Mouse (Mus musculus): ENCODE measurements around the gene Stx1b. TPM values are rescaled to one million over a fixed set of nuclear protein-coding genes. Genes with fewer than 3 reads are reported as not detected.
"Not testable (repeated sequence)": the region's sequence is repeated elsewhere in the genome, so short reads cannot be mapped to it uniquely, and the experiment has no call there.

Stx1b gene
- polyA plus RNA-seq, 1 experiment from 2014 or later = 1.1 TPM

DNA sequence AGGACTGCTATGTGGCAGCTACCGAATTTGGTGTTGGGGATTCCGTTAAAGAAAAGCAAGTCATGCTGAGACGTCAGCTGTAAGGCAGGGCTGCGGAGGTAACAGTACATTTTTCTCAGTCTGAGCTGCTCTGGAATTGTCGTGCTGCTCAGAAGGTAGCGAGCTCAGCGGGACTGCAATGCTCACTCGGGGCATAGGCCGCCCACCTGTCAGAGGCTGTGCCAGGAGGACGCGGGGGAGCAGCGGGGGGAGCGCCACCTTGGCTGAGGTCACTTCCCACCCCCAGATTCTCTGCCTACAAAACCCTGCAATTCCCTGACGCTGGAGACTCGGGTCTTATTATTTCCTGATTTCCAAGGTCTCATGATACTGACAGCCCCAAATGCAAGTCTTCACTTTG lies 16.5 kb upstream of the Stx1b start:
- 3% methylated on average over 15 of the region's 15 CpGs for WGBS

DNA sequence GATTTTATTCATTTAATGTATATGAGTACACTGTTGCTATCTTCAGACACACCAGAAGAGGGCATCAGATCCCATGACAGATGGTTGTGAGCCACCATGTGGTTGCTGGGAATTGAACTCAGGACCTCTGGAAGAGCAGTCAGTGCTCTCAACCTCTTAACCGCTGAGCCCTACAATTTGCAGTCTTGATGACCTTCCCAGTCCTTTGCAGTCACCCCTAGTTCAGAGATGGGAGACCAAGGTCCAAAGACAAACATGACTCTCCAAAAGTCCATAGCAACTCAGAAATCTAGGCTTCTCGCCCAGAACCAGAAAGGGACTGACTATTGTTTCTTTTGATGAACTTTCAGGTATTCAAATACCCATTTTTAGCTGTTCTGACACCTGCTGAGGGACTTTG lies 15.7 kb upstream of the Stx1b start:
- not testable (repeated sequence) for H3K27ac ChIP-seq (replicated peaks); H3K4me3 ChIP-seq; ATAC-seq (ENCODE audit: extremely low read depth, insufficient number of reproducible peaks, low FRiP score, low TSS enrichment); H3K27me3 ChIP-seq (replicated peaks); H3K9me3 ChIP-seq; H3K9ac ChIP-seq
- WGBS = 68% methylated on average over 2 of the region's 2 CpGs
- Histone ChIP-seq H3K4me1 (peaks cover 15% of the 10 kb centered on the region), H3K36me3 (peaks cover 19% of the 10 kb centered on the region), H3K4me2 (peak overlapping the region; percentile 91; the same call in 1 of the 2 replicates)

More for the DNA sequence above, 16.5 kb upstream of the Stx1b start:
- ATAC-seq (ENCODE audit: extremely low read depth, insufficient number of reproducible peaks, low FRiP score, low TSS enrichment) = no peak
- Histone ChIP-seq H3K27ac (replicated peaks) (peak overlapping the region; percentile 97), H3K9me3 (no peaks in the 10 kb centered on the region), H3K4me3 (peak overlapping the region; percentile 75), H3K9ac (peak overlapping the region; percentile 97), H3K36me3 (peaks cover 25% of the 10 kb centered on the region), H3K4me1 (peaks cover 15% of the 10 kb centered on the region), H3K4me2 (peak overlapping the region; percentile 91), H3K27me3 (replicated peaks) (no peaks in the 10 kb centered on the region; the same call in 1 of the 2 replicates)

DNA sequence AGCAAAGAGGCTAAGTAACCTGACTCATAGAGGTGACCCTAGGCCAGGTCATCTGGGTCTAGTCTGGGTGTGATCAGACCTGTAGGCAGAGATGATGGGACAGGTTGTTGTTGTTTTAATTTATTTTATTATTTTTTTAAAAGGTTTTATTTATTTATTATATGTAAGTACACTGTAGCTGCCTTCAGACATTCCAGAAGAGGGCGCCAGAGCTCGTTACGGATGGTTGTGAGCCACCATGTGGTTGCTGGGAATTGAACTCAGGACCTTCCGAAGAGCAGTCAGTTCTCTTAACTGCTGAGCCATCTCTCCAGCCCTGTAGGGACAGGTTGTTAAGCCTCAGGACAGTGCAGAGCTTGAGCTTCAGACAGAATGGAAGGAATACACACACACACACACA lies 13.5 kb upstream of the Stx1b start:
- not testable (repeated sequence) for ATAC-seq (ENCODE audit: extremely low read depth, insufficient number of reproducible peaks, low FRiP score, low TSS enrichment); H3K27ac ChIP-seq (replicated peaks)

DNA sequence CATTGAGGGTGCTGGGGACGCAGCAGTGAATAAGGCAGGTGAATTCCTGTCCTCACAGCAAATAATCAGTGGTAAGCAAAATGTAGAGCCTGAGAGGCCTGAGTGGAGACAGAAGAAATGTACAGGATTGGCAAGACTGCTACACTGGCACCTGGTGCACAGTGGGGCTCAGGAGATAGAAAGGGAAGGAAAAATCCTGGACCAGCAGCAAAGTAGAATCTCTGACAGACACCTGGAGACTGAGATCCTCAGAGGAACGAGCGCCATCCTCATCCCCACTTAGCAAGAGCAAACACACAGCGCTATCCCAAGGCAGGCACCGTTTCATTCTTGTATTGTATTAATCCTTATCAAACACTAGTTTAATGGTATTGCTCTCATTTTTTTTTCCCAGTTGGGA lies 13.1 kb upstream of the Stx1b start:
- Histone ChIP-seq H3K9me3 (no peaks in the 10 kb centered on the region), H3K9ac (no peak overlapping the region), H3K27ac (replicated peaks) (no peak overlapping the region), H3K27me3 (replicated peaks) (no peaks in the 10 kb centered on the region; the same call in 1 of the 2 replicates), H3K36me3 (no peaks in the 10 kb centered on the region), H3K4me3 (no peak overlapping the region), H3K4me2 (no peak overlapping the region), H3K4me1 (peaks cover 9% of the 10 kb centered on the region)
- 86% methylated on average over 5 of the region's 5 CpGs for WGBS
- no peak for ATAC-seq (ENCODE audit: extremely low read depth, insufficient number of reproducible peaks, low FRiP score, low TSS enrichment)

More for the DNA sequence above, 13.5 kb upstream of the Stx1b start:
- 68% methylated on average over 4 of the region's 4 CpGs for WGBS
- H3K36me3 ChIP-seq; H3K9me3 ChIP-seq; H3K4me2 ChIP-seq; H3K4me3 ChIP-seq; H3K27me3 ChIP-seq (replicated peaks); H3K9ac ChIP-seq: not testable (repeated sequence)
- H3K4me1 ChIP-seq = peaks cover 13% of the 10 kb centered on the region

DNA sequence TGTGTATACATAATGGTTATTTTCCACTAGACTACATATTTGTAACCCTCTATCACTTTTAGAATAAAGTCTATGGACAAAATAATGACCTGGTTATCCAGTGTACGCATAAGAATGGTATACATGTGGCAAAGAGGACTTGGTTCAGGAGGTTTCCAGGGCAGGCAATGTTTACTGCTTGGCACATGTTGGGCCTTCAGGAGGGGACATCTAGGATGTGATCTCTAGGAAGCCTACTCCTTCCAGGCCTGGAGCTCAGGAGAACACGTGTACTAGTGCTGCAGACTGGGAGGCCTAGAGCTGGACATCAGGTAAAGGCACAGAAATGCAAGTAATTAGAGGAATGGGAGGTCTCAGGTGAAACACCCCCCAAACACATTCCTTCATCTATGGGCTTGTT lies 11.2 kb upstream of the Stx1b start:
- no peaks in the 10 kb centered on the region for H3K9me3 ChIP-seq
- H3K4me2 ChIP-seq = no peak overlapping the region
- H3K4me1 ChIP-seq = peaks cover 4% of the 10 kb centered on the region
- H3K27me3 ChIP-seq (replicated peaks) = no peaks in the 10 kb centered on the region; the same call in 1 of the 2 replicates
- H3K27ac ChIP-seq (replicated peaks) = no peak overlapping the region
- WGBS = 77% methylated on average over 2 of the region's 2 CpGs
- H3K9ac ChIP-seq = no peak overlapping the region
- no peak overlapping the region for H3K4me3 ChIP-seq
- no peaks in the 10 kb centered on the region for H3K36me3 ChIP-seq
- no peak for ATAC-seq (ENCODE audit: extremely low read depth, insufficient number of reproducible peaks, low FRiP score, low TSS enrichment)

DNA sequence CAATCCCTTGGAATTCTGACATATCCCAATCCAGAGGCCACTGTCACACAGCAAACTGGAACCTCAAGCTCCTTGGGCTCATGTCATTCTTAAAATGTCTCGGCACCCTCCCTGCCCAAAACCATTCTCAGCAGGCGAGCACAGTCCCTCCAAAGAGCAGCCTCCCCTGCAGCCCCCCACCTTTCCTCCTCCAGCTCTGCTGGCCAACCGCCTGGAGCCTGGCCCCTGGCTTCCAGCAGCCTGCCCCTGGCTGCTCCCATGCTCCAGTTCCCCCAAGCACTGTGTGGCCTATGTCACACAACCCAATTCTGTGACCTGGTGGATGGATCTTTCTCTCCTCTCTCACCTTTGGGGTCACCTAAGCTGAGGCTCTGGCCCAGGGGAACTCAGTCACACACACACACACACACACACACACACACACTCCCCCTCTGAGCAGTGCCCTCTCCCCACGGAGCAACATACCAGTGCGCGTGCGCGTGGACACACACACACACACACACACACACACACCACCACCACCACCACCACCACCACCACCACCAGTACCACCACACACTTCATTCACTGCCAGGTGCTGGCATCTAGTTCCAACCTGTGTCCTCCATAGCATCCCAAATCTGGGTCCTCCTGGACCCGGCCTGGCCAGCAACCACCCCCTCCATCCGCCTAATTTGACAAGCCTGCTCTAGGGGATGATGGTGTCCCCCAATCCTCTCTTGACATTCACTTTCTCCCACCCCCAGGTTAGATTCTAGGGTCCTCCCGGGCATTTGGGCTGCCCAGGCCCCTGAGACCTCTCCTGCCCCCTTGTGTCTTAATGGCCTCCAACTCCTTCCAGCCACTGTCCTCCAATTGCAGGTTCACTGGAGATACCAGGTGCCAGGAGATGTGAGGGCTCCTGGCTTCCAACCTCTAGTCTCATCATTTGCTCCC lies 845 bp downstream of the Stx1b start:
- Histone ChIP-seq H3K27ac (replicated peaks) (no peak overlapping the region), H3K4me3 (peak overlapping the region; percentile 60), H3K4me2 (peak overlapping the region; percentile 76), H3K4me1 (0 out of 2 replicates have a peak, but pooled peaks cover 14% of the 10 kb centered on the region), H3K36me3 (no peaks in the 10 kb centered on the region), H3K9ac (peak overlapping the region; percentile 83), H3K9me3 (no peaks in the 10 kb centered on the region), H3K27me3 (replicated peaks) (peaks cover 10% of the 10 kb centered on the region; the same call in 1 of the 2 replicates)
- 70% methylated on average over 11 of the region's 11 CpGs for WGBS
- no peak for ATAC-seq (ENCODE audit: extremely low read depth, insufficient number of reproducible peaks, low FRiP score, low TSS enrichment)

DNA sequence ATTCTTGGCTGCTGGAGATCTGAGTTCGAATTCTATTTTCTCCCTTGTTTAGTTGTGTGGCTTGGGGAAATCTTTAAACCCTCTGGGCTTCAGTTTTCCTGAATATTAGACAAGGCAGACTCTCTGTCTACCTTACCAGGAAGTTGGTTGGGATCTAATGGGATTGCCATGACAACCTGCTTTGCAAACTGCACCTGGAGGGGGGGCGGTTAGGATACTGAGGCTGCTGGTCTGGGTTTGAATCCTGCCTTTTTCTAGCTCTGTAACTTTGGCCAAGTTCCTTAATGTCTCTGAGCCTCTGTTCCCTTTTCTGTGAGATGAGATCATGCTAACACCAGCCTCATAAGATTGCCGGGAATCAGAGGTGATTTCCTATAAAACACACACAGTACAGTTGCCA lies 1.9 kb downstream of the Stx1b start:
- H3K4me1 ChIP-seq = 0 out of 2 replicates have a peak, but pooled peaks cover 14% of the 10 kb centered on the region
- H3K36me3 ChIP-seq = no peaks in the 10 kb centered on the region
- 74% methylated on average over 3 of the region's 3 CpGs for WGBS
- no peak overlapping the region for H3K9ac ChIP-seq
- no peak for ATAC-seq (ENCODE audit: extremely low read depth, insufficient number of reproducible peaks, low FRiP score, low TSS enrichment)
- no peak overlapping the region for H3K27ac ChIP-seq (replicated peaks)
- H3K4me2 ChIP-seq = no peak overlapping the region
- peaks cover 10% of the 10 kb centered on the region; the same call in 1 of the 2 replicates for H3K27me3 ChIP-seq (replicated peaks)
- no peak overlapping the region for H3K4me3 ChIP-seq
- H3K9me3 ChIP-seq = no peaks in the 10 kb centered on the region

DNA sequence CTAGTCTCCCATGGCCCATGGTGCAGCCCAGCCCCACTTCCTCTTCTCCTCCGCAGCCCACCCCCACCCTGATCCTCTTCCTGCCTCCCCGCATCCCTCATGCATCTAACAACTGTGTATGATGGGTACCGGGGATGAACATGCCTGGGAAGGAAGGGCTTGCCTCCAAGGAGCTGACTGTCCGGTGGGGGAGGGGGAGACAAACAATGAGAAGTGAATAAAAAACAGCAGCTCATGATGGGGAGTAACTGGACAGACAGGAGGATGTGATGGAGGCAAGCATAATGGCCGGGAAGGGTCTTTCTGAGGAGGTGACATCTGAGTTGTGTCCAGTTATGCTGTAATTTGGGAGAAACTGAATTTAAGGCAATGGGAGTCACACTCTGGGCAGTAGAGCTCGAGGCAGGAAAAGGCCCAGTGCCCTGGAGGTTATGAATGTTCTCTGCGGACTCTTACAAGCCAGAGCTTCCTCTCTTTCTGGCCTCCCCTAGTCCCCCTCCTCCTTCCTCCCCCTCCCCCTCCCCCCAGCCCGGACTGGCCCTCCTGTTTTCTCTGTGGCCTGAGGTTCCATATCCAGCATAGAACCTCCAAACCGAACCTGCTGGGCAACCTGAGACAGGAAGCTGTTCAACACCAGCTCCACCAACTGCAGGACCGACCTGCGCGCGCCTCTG lies 3.4 kb downstream of the Stx1b start:
- Histone ChIP-seq H3K9ac (no peak overlapping the region), H3K4me3 (no peak overlapping the region), H3K36me3 (no peaks in the 10 kb centered on the region), H3K27ac (replicated peaks) (peak overlapping the region; percentile 53), H3K9me3 (no peaks in the 10 kb centered on the region), H3K27me3 (replicated peaks) (peaks cover 10% of the 10 kb centered on the region; the same call in 1 of the 2 replicates), H3K4me1 (peaks cover 14% of the 10 kb centered on the region; the same call in 1 of the 2 replicates), H3K4me2 (no peak overlapping the region)
- ATAC-seq (ENCODE audit: extremely low read depth, insufficient number of reproducible peaks, low FRiP score, low TSS enrichment) = no peak
- 54% methylated on average over 13 of the region's 13 CpGs for WGBS

DNA sequence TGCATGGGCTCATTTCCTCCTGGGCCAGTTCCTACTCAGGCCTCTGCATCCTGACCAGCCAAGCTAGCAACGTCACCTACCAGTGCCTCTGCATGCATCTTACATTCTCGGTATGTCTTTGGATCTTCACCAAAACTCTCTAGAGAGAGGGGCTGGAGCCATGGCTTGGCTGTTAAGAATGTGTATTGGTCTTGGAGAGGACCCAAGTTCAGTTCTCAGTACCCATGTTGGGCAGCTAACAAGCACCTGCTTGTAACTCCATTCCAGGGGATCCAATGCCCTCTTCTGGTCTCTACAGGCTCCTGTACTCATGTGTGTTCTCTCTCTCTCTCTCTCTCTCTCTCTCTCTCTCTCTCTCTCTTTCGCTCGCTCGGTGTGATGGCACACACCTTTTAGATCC lies 6.6 kb downstream of the Stx1b start:
- 78% methylated on average over 5 of the region's 5 CpGs for WGBS
- peaks cover 14% of the 10 kb centered on the region for H3K4me1 ChIP-seq
- H3K9me3 ChIP-seq = no peaks in the 10 kb centered on the region
- H3K4me3 ChIP-seq = no peak overlapping the region
- H3K4me2 ChIP-seq = no peak overlapping the region
- no peak overlapping the region for H3K27ac ChIP-seq (replicated peaks)
- no peaks in the 10 kb centered on the region for H3K27me3 ChIP-seq (replicated peaks)
- H3K9ac ChIP-seq = no peak overlapping the region
- ATAC-seq (ENCODE audit: extremely low read depth, insufficient number of reproducible peaks, low FRiP score, low TSS enrichment) = no peak
- no peaks in the 10 kb centered on the region for H3K36me3 ChIP-seq

DNA sequence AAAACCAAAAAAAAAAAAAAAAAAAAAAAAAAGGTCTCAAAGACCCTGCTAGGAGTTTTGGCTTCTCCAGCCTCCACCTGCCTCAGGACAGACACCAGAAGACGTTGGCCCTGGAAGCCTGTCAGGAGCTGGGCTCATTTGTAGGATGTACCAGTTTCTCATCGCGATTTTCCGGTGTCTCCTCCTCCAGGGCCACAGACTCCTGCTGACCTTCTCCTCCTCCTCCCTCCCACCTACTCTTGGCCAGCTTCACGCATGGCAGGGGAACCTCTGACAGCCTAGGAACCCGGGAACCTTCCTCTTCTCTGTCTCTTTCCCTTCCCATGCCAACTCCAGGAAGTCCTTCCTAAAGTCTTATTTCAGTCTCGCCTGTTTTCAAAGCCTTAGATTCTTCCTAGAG lies 7.3 kb downstream of the Stx1b start:
- H3K9ac ChIP-seq = no peak overlapping the region
- H3K4me2 ChIP-seq = no peak overlapping the region
- no peaks in the 10 kb centered on the region for H3K36me3 ChIP-seq
- H3K4me1 ChIP-seq = peaks cover 14% of the 10 kb centered on the region
- no peak overlapping the region for H3K27ac ChIP-seq (replicated peaks)
- H3K4me3 ChIP-seq = no peak overlapping the region
- 68% methylated on average over 7 of the region's 7 CpGs for WGBS
- no peaks in the 10 kb centered on the region for H3K27me3 ChIP-seq (replicated peaks)
- ATAC-seq (ENCODE audit: extremely low read depth, insufficient number of reproducible peaks, low FRiP score, low TSS enrichment) = no peak
- H3K9me3 ChIP-seq = no peaks in the 10 kb centered on the region

All from heart, embryonic 13.5 days (tissue).